Mouse (Mus musculus): ENCODE measurements at regions not wholly inside any gene's neighbourhood (a gene's known extent, or its start where the extent isn't known, plus 50 kb on each side); places are given as distances from the start of the nearest gene placed in this dataset.

- TF ChIP-seq EP300 (IDR thresholded peaks at IDR 0.05; ENCODE audit: insufficient read depth, low read depth, low read length) (no peak), POLR2A (IDR thresholded peaks at IDR 0.05; ENCODE audit: insufficient read depth, low read depth, low read length) (no peak)
These were observed 53.4 kb upstream of the Cnksr3 start for GRCm38 (mm10) chr10:7265412-7265811.
